Mouse (Mus musculus) urinary bladder, adult 18-20 months (tissue): ENCODE data around the gene Zscan26.

ENCODE experiments used
- DNase-seq, 2 experiments: peaks; one replicate each; pipeline ENCODE4 v3.0.0; 2022; ENCODE audit warnings: low spot score in 2 of 2, mixed read lengths in 2 of 2

Zscan26 gene

DNA sequence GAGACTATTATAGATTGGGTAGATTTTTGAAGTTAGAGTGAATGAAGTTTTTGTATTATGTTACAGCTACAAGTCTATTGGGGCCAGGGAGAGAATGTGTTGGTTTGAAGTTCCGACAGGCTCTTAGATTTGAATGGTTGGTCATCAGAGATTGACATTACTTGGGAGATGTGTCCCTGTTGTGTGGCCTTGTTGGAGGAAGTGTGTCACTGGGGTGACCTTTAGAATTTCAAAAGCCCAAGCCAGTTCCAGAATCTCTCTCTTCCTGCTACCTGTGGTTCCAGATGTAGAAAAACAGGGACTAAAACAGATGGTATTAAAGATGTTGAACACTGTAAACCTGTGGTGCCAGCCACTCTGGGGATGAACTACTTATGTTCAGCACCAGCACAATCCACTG, 25.9 kb downstream of the Zscan26 start:
- DNase-seq = no peak

DNA sequence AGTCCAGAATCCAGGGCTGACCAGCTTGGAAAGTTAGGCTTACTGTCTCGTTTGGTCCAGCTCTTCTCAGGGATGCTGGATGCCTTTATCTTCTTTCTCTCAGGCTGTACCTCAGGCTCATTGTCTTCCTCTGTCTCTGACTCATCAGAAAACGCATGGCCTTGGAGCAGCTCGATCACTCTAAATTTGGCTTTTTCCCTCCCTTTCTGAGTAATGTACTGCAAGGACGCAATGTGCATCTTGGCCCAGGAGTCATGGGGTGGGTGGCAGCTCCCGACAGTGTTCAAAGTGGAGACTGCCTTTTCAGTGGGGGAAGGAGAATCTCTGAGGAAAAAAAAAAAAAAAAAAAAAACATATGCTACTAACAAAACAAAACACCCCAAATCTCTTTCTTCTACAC, 30.2 kb downstream of the Zscan26 start:
- DNase-seq = no peak

DNA sequence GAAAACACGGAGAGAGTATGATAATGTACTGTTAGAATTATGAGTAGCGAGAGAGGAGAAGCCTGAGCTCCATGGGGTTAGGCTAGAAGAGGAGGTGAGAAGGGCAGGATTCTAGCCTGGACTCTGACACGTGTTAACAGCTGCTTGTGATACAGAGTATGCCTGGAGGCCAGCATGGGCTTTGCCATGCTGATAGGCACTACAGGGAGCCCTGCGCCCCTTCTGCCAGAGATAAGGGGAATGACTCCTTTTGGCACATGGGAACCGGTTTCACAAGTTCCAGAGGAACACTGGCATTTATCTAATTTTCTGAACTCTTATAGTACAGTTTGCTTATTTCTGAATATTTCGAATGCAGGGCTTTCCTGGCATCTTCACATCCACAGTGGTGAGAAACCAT, 34.7 kb downstream of the Zscan26 start:
- no peak for DNase-seq

GRCm38 (mm10) chr13:21417298-21418010, 36.1 kb downstream of the Zscan26 start:
- DNase-seq = no peak

DNA sequence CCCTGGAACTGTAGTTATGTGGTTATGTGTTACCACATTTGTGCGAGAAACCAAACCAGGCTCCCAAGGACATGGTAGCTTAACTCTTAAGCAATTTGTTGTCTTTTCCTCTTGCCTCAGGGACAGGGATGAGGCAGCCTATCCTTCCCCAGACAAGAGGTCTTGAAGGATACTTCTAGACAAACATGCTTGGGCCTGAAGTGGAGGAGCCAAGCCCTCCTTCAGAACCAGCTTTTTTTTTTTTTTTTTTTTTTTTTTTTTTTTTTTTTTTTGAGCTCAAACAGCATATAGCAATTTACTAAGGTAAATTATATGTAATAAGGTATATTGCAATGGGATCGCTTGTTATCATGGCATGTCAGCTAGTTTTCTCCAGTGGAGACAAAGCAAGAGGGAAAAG, 37.8 kb downstream of the Zscan26 start:
- DNase-seq = no peak

- DNase-seq = no peak
Observed at GRCm38 (mm10) chr13:21415266-21415665, 38.3 kb downstream of the Zscan26 start.

DNA sequence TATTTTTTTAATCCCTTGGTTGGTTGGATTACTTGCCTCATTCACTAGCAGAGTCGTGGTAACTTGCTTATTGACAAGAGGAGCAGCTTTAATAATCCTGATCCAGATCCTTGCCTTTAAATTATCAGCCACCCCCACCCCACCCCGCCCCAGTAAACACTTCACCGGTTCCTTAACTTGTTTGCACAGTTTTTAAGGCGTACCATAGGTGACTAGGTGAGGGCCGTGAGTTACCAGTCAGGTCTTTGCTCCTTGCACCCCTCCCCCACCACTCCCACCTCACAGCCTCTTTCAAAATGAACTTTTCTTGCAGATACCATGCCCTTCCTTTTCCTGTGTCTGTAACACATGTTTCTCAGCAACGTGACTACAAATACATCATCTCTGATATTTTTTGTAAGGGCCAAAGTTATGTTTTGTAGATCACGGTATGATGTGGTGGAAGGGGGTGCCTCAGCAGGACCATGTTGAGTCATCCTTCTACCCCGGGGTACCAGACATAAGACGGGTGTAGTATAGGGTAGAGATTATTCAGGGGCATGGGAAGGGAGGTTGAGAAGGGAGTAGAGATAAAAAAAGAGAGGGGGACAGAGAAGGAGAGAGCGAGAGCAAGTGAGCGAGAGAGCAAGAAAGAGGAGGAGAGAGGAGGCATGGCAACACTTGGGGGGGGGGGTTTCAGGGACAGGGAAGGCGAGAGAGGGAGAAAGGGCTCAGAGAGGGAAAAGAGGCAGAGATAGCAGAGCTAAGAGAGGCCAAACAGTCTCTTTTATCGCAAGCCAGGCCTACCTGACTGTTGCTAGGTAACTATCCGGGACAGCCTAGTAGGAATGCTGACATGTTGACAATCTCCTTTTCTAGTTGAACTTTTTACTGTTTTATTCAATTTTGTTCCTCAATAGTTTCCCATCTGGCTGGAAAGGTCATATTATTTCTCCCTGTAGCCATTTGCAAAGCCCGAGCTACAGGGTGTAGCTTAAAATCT, 39.0 kb downstream of the Zscan26 start:
- peak; percentile 18 to 24 for DNase-seq

- no peak for DNase-seq
Observed at GRCm38 (mm10) chr13:21408805-21409459, 44.6 kb downstream of the Zscan26 start.

DNA sequence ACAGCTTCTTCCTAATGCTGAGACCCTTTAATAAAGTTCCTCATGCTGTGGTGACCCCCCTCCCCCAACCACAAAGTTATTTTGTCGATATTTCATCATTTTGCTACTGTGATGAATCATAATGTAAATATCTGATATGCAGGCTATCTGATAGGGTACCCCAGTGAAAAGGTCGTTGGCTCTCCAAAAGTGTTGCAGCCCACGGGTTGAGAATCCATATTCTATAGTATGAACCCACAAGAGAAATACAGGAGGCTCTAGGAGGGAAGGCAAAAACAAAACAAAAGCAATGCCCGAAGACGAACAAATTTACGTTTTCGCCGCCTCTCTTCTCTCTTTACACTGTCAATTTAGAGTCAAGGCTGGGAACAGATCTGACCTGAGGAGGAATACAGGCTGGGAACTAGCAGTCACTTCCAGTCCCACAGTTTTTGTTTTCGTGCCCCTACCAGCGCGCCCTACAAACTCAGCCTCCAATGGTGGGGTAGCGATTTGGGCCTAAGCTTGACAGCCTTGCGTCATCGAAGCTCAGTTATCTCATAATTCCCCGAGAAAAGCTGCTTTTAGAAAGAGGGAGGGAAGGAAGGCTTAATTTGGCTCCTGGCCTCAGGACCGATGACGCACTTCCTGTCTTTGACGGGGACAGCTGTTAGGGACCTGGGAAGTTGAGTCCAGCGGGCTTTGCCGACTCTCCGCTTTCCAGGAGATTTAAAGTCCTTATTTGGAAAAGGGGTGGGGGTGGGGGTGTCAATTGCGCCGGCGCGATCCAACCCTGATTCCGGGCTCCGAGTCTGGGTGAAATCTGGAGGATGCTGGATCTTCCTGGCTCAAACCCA, 45.3 kb downstream of the Zscan26 start:
- DNase-seq = peak; percentile 62 to 80

- no peak for DNase-seq
Observed at GRCm38 (mm10) chr13:21407341-21407740, 46.2 kb downstream of the Zscan26 start.

GRCm38 (mm10) chr13:21402848-21403247, 50.7 kb downstream of the Zscan26 start:
- no peak for DNase-seq

GRCm38 (mm10) chr13:21402287-21402846, 51.2 kb downstream of the Zscan26 start, which contains the start of gene Zkscan3:
Gene Zkscan3, minus strand, starts transcription at chr13:21402755.
- peak; percentile 70 to 75 for DNase-seq

GRCm38 (mm10) chr13:21401636-21402286, 51.8 kb downstream of the Zscan26 start:
- no peak for DNase-seq

DNA sequence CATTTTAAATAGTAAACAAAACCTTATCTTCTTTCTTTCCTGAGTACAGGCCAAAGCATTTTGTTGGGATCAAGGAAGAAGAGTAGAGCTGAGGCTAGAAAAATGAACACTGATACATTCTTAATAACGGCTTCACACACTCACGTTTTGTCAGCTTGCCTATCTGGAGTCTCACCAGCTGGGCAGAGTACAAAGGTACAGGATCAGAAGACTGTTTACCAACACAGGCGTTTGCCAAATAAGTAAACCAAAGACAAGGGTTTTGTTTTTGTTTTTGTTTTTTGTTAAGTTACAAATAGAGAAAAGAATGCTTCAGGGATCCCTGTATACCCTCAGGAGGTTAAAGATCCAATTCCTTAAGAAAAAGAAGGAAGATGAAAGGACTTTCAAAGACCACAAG, 52.4 kb downstream of the Zscan26 start:
- no peak for DNase-seq

GRCm38 (mm10) chr13:21397486-21397885, 56.0 kb downstream of the Zscan26 start:
- no peak for DNase-seq

DNA sequence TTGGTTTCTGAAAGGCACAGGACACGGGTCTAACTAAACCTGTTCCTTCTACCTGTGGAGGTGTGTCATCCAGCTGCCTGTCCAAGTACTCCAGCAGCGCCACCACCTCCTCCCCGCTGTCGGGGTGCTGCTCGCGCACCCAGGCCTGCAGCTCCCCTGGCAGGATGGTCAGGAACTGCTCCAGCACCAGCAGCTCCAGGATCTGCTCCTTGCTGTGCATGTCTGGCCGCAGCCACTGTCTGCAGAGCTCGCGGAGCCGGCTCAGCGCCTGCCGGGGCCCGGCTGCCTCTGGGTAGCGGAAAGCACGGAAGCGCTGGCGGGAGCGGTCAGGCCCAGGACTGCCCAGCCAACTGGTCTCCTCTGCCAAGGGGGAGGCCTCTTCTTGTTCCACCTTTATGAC, 57.5 kb downstream of the Zscan26 start:
- DNase-seq = peak in 1 of 2 experiments; percentile 25

GRCm38 (mm10) chr13:21395623-21396022, 57.9 kb downstream of the Zscan26 start:
- no peak for DNase-seq

- no peak for DNase-seq
Observed at GRCm38 (mm10) chr13:21395211-21395610, 58.3 kb downstream of the Zscan26 start.
